Mouse (Mus musculus) brain, adult 10 weeks (tissue): ENCODE results near the gene Adk. TPM values are rescaled to one million over a fixed set of nuclear protein-coding genes. Genes with fewer than 3 reads are reported as not detected.

Experiments
- polyA plus RNA-seq: library from polyadenylated mRNA; stranded (reverse); fragments of 350-450 nt; fragmentation: Illumina TruSeq; extraction: RNeasy Lipid Tissue Mini Kit (QIAGEN cat#74804); gene quantifications from one replicate; pipeline ENCODE4 v1.2.3, GENCODE M21; 2015; ENCODE audit warnings: low read depth, low replicate concordance

Gene Adk
- 90.0 TPM for polyA plus RNA-seq

GRCm38 (mm10) chr14:21052112-21052780 lies at the start of gene Adk, which contains the start of gene Ap3m1:
TSS of gene Adk (plus strand) at chr14:21052574.
TSS of gene Ap3m1 (minus strand) at chr14:21052508.

GRCm38 (mm10) chr14:21481231-21481630 lies 428.9 kb downstream of the Adk start, which contains the start of gene Kat6b:
TSS of gene Kat6b (plus strand) at chr14:21481434.

Other genes starting within 250 kb of the Adk start
- 4.3 TPM for gene Plau, start 215.9 kb upstream of the Adk start, polyA plus RNA-seq
- 16.2 TPM for gene Vcl, start 123.2 kb upstream of the Adk start, polyA plus RNA-seq
- 70.6 TPM for gene Ap3m1, start 66 bp upstream of the Adk start, polyA plus RNA-seq